Mouse (Mus musculus): ENCODE measurements around the gene Pgpep1.

- TF ChIP-seq CTCF (IDR thresholded peaks at IDR 0.05; ENCODE audit: extremely low read depth, insufficient read depth, insufficient read length, insufficient replicate concordance): no peak
- TF ChIP-seq POLR2A (IDR thresholded peaks at IDR 0.05; ENCODE audit: low read depth, low read length): no peak
These were observed 24.1 kb upstream of the Pgpep1 start for GRCm38 (mm10) chr8:70684291-70684690.
